Mouse (Mus musculus) CH12.LX (cell line): ENCODE results near the gene Klhl42.

Experiments used
- CTCF ChIP-seq, 2 experiments: IDR thresholded peaks in 1 of 2; conservative IDR thresholded peaks in 1 of 2; 2 replicates each; pipeline ENCODE4 v1.5.1; 2011 to 2012; ENCODE audit warnings: low read depth in 2 of 2, low read length in 2 of 2, improper control_type of control experiment in 1 of 2, inconsistent platforms in 1 of 2, mild to moderate bottlenecking in 1 of 2, moderate library complexity in 1 of 2
- EP300 ChIP-seq: IDR thresholded peaks from 2 replicates; pipeline ENCODE4 v1.6.1; 2011; ENCODE audit warnings: low read length, improper control_type of control experiment
- ETS1 ChIP-seq: conservative IDR thresholded peaks from 2 replicates; pipeline ENCODE4 v1.6.1; 2012; ENCODE audit warnings: low read depth, mild to moderate bottlenecking, inconsistent platforms, low read length, improper control_type of control experiment, moderate library complexity
- GABPA ChIP-seq: IDR thresholded peaks from 2 replicates; pipeline ENCODE4 v1.6.1; 2012; ENCODE audit warnings: low read depth, low read length, improper control_type of control experiment, inconsistent platforms; ENCODE audit not compliant: insufficient replicate concordance
- MYC ChIP-seq: IDR thresholded peaks from 2 replicates; pipeline ENCODE4 v1.6.1; 2011; ENCODE audit warnings: low read depth, mild to moderate bottlenecking, improper control_type of control experiment, low read length
- NRF1 ChIP-seq: IDR thresholded peaks from 2 replicates; pipeline ENCODE4 v1.6.1; 2014; ENCODE audit warnings: low read depth, mild to moderate bottlenecking, inconsistent platforms, low read length, improper control_type of control experiment, moderate library complexity
- POLR2A ChIP-seq: IDR thresholded peaks from 2 replicates; pipeline ENCODE4 v1.6.1; 2011; ENCODE audit warnings: low read depth, mild to moderate bottlenecking, improper control_type of control experiment, low read length
- RCOR1 ChIP-seq: conservative IDR thresholded peaks from 2 replicates; pipeline ENCODE4 v1.6.1; 2012; ENCODE audit warnings: low read depth, mild to moderate bottlenecking, inconsistent platforms, low read length, improper control_type of control experiment
- TBP ChIP-seq: conservative IDR thresholded peaks from 2 replicates; pipeline ENCODE4 v1.6.1; 2011; ENCODE audit warnings: low read depth, low read length, improper control_type of control experiment
- UBTF ChIP-seq: IDR thresholded peaks from 2 replicates; pipeline ENCODE4 v1.6.1; 2012; ENCODE audit warnings: low read depth, mild to moderate bottlenecking, inconsistent platforms, low read length, improper control_type of control experiment, moderate library complexity
- USF1 ChIP-seq: IDR thresholded peaks from 2 replicates; pipeline ENCODE4 v1.6.1; 2014; ENCODE audit warnings: low read depth, mild to moderate bottlenecking, inconsistent platforms, low read length, improper control_type of control experiment
- ZNF384 ChIP-seq: IDR thresholded peaks from 2 replicates; pipeline ENCODE4 v1.6.1; 2012; ENCODE audit warnings: low read depth, low read length, improper control_type of control experiment, inconsistent platforms

DNA sequence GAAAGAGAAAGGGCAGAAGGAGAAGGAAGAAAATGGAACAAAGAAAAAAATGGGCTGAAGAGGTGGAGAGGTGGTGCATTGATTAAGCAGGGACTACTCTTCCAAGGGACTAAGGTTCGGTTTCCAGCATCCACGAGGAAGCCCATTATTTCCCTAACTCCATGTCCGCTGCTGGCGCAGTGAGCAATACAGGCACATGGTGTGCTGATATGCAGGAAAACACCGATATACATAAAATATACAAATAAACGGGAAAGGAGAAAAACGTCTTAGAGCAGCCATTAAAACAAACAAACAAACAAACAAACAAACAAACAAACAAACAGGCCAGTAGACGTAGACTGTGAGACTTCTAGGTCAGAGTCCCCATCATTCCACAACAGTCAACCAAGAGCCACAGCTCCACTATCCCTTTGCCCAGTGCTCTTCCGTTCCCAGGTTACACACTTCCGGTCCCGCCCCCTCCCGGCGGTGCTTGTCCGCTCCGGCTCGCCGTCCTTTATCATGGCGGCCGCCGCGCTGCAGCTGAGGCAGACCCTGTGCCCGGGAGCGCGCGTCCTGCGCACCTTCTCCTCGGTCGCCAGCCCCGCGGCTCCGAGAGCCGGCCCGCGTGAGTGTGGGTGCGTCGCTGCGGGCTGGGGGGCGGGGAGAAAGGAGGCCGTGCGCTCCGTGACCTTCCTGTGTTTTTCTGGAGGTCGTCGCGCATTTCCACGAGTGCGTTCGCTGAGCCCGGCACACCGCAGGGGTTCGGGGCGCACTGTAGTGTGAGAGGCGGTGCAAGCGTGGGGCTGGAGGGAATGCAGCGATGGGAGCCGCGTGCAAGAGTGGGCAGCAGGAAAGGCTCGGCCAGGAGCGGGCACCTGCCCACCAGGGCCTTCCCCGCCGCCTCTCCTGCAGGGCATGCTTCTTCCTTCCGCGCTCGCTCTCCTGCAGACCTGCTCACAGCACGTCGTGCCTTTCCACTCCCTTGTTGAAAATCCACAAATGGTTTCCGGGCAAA, 48.6 kb upstream of the Klhl42 start, which contains the start of gene Mrps35:
- TF ChIP-seq EP300 = no peak
- TF ChIP-seq ZNF384 = no peak
- no peak for TF ChIP-seq CTCF (conservative IDR thresholded peaks at IDR 0.05 in 1 of 2, IDR thresholded peaks at IDR 0.05 in 1 of 2; ENCODE audit: low read depth in 2 of 2, low read length in 2 of 2)
- no peak; the same call in 1 of the 2 replicates for TF ChIP-seq RCOR1
- no peak for TF ChIP-seq ETS1
- peak; percentile 93 for TF ChIP-seq POLR2A
- TF ChIP-seq TBP = peak; percentile 87
- TF ChIP-seq MYC = peak; percentile 83
- TF ChIP-seq UBTF = no peak
- peak; percentile 64 for TF ChIP-seq NRF1
- no peak for TF ChIP-seq USF1
- no peak for TF ChIP-seq GABPA
